15 mouse cellular contexts compared by ENCODE assay signal in genomic region chr1:128405675-128406074, GRCm38 (mm10). TPM values are rescaled to one million over a fixed set of nuclear protein-coding genes. Genes with fewer than 3 reads are reported as not detected.
A peak's percentile ranks its signal among the peaks of the same experiment; 100 is the strongest.
DNase-seq lines count a peak whose midpoint lies in the region; ATAC-seq and TF ChIP-seq lines count a peak whose summit lies in the region.
"Had no signal": no experiment of that assay in that cellular context is flagged by ENCODE, and none has a peak within 500 bp of the region (broad histone marks: within the 10 kb centered on the region; RNA-seq: fewer than 3 reads in every experiment).

No protein-coding gene starts in this region.

- no peak for ATAC-seq in hindbrain, embryonic 13.5 days (ENCODE audit: low FRiP score)
- ATAC-seq in neural tube, embryonic 12.5 days (ENCODE audit: low FRiP score, low read depth): peak; percentile 65; the same call in 1 of the 2 replicates
- peak; percentile 28; the same call in 1 of the 2 replicates for ATAC-seq in hindbrain, postnatal 0 days
- ATAC-seq: intestine, postnatal 0 days had no signal

- peaks cover 2% of the 10 kb centered on the region; the same call in 1 of the 2 replicates for H3K9me3 ChIP-seq in hindbrain, embryonic 10.5 days
- no peaks in the 10 kb centered on the region for H3K9me3 ChIP-seq in hindbrain, embryonic 13.5 days
- no peaks in the 10 kb centered on the region for H3K9me3 ChIP-seq in neural tube, embryonic 12.5 days
- no peaks in the 10 kb centered on the region for H3K9me3 ChIP-seq in hindbrain, postnatal 0 days (ENCODE audit: low read length)

- WGBS in hindbrain, embryonic 10.5 days: 61% methylated on average over 1 of the region's 1 CpGs
- 31% methylated on average over 1 of the region's 1 CpGs for WGBS in hindbrain, embryonic 13.5 days
- WGBS in neural tube, embryonic 12.5 days: 39% methylated on average over 1 of the region's 1 CpGs
- WGBS in hindbrain, postnatal 0 days: 33% methylated on average over 1 of the region's 1 CpGs

- peaks cover 49% of the 10 kb centered on the region for H3K4me1 ChIP-seq in hindbrain, embryonic 10.5 days (replicated peaks)
- peaks cover 11% of the 10 kb centered on the region for H3K4me1 ChIP-seq in hindbrain, embryonic 13.5 days (replicated peaks)
- peaks cover 11% of the 10 kb centered on the region; the same call in 1 of the 2 replicates for H3K4me1 ChIP-seq in neural tube, embryonic 12.5 days
- H3K4me1 ChIP-seq in hindbrain, postnatal 0 days (ENCODE audit: insufficient read depth, low read length): no peaks in the 10 kb centered on the region

- H3K9ac ChIP-seq in hindbrain, embryonic 13.5 days: no peak overlapping the region
- H3K9ac ChIP-seq in neural tube, embryonic 12.5 days: no peak overlapping the region
- no peak overlapping the region for H3K9ac ChIP-seq in hindbrain, postnatal 0 days (replicated peaks; ENCODE audit: low read length)

- DNase-seq in hindbrain, embryonic 10.5 days (ENCODE audit: low spot score): no peak
- no peak for DNase-seq in neural tube, embryonic 10.5 days (ENCODE audit: extremely low spot score, low spot score)
- DNase-seq in hindbrain, postnatal 0 days (ENCODE audit: low spot score): peak; percentile 18
- DNase-seq in retina, postnatal 1 day: peak; percentile 57
- DNase-seq in cerebellum, postnatal 36 days: no peak
- no peak for DNase-seq in testis, postnatal 14 days (ENCODE audit: low spot score)
- DNase-seq: adrenal gland, postnatal 14 days; heart, postnatal 10 days; kidney, postnatal 14 days; thymus, adult 2 months had no signal

- no peak overlapping the region for H3K4me2 ChIP-seq in hindbrain, embryonic 13.5 days
- no peak overlapping the region for H3K4me2 ChIP-seq in neural tube, embryonic 12.5 days (replicated peaks)
- no peak overlapping the region for H3K4me2 ChIP-seq in hindbrain, postnatal 0 days (ENCODE audit: low read depth, low read length)
- H3K4me2 ChIP-seq: liver, embryonic 11.5 days had no signal

- no peaks in the 10 kb centered on the region for H3K27me3 ChIP-seq in hindbrain, embryonic 10.5 days (ENCODE audit: insufficient read depth, poor library complexity, severe bottlenecking)
- H3K27me3 ChIP-seq in hindbrain, embryonic 13.5 days: no peaks in the 10 kb centered on the region
- H3K27me3 ChIP-seq in neural tube, embryonic 12.5 days (replicated peaks): no peaks in the 10 kb centered on the region
- no peaks in the 10 kb centered on the region for H3K27me3 ChIP-seq in hindbrain, postnatal 0 days (ENCODE audit: insufficient read depth, low read length)
- H3K27me3 ChIP-seq: CH12.LX had no signal

- H3K27ac ChIP-seq in hindbrain, embryonic 10.5 days: peak overlapping the region; percentile 66
- H3K27ac ChIP-seq in hindbrain, embryonic 13.5 days: no peak overlapping the region
- H3K27ac ChIP-seq in neural tube, embryonic 12.5 days: no peak overlapping the region
- H3K27ac ChIP-seq in hindbrain, postnatal 0 days: peak overlapping the region; percentile 41; the same call in 1 of the 2 replicates

- no peak overlapping the region for H3K4me3 ChIP-seq in hindbrain, embryonic 10.5 days
- H3K4me3 ChIP-seq in hindbrain, embryonic 13.5 days: no peak overlapping the region
- H3K4me3 ChIP-seq in neural tube, embryonic 12.5 days: no peak overlapping the region
- H3K4me3 ChIP-seq in hindbrain, postnatal 0 days (ENCODE audit: low read length): no peak overlapping the region

- H3K36me3 ChIP-seq in hindbrain, embryonic 10.5 days: peaks cover 45% of the 10 kb centered on the region
- H3K36me3 ChIP-seq in hindbrain, embryonic 13.5 days: peaks cover 10% of the 10 kb centered on the region
- H3K36me3 ChIP-seq in neural tube, embryonic 12.5 days: peaks cover 8% of the 10 kb centered on the region; the same call in 1 of the 2 replicates
- no peaks in the 10 kb centered on the region for H3K36me3 ChIP-seq in hindbrain, postnatal 0 days (ENCODE audit: insufficient read depth, low read length)

- TF ChIP-seq CTCF in hindbrain, postnatal 0 days (IDR thresholded peaks at IDR 0.05; ENCODE audit: low read depth): no peak

RNA-seq across cellular contexts. Expression of gene Dars, which starts 11.5 kb away (rescaled TPM):
- polyA plus RNA-seq in hindbrain, embryonic 10.5 days (2016; fragmentation: Nextera tagmentation; extraction: Ambion mirVana): 200 and 214 TPM in 2 replicates
- 163 and 165 TPM in 2 replicates for polyA plus RNA-seq in hindbrain, embryonic 13.5 days (2015; fragmentation: Nextera tagmentation; extraction: Ambion mirVana)
- 179 and 185 TPM in 2 replicates for polyA plus RNA-seq in neural tube, embryonic 12.5 days (2016; fragmentation: Nextera tagmentation; extraction: Ambion mirVana)
- 53.8 and 64.0 TPM in 2 replicates for total RNA-seq in hindbrain, postnatal 0 days (2014; rRNA removed)
- polyA plus RNA-seq in hindbrain, postnatal 0 days (2015; fragmentation: Nextera tagmentation; extraction: Ambion mirVana): 130 and 139 TPM in 2 replicates

RNA-seq across cellular contexts. Expression of gene Mcm6, which starts 46.2 kb away (rescaled TPM):
- polyA plus RNA-seq in hindbrain, embryonic 10.5 days (2016; fragmentation: Nextera tagmentation; extraction: Ambion mirVana): 267 and 350 TPM in 2 replicates
- 78.7 and 81.3 TPM in 2 replicates for polyA plus RNA-seq in hindbrain, embryonic 13.5 days (2015; fragmentation: Nextera tagmentation; extraction: Ambion mirVana)
- 165 and 173 TPM in 2 replicates for polyA plus RNA-seq in neural tube, embryonic 12.5 days (2016; fragmentation: Nextera tagmentation; extraction: Ambion mirVana)
- total RNA-seq in hindbrain, postnatal 0 days (2014; rRNA removed): 59.0 and 77.3 TPM in 2 replicates
- polyA plus RNA-seq in hindbrain, postnatal 0 days (2015; fragmentation: Nextera tagmentation; extraction: Ambion mirVana): 58.6 and 59.1 TPM in 2 replicates

Comparison
In these comparisons a context has a peak if more than half of its experiments do, and no peak if none do; other contexts are left out.
1. DNase-seq: peak in hindbrain, postnatal 0 days (single experiment) and retina, postnatal 1 day (single experiment); none in hindbrain, embryonic 10.5 days (single experiment), neural tube, embryonic 10.5 days (single experiment), cerebellum, postnatal 36 days (0 of 2) and testis, postnatal 14 days (single experiment).
2. H3K27ac ChIP-seq: peak in hindbrain, embryonic 10.5 days (single experiment) and hindbrain, postnatal 0 days (single experiment); none in hindbrain, embryonic 13.5 days (single experiment) and neural tube, embryonic 12.5 days (single experiment).